Mouse (Mus musculus): ENCODE measurements at regions not wholly inside any gene's neighbourhood (a gene's known extent, or its start where the extent isn't known, plus 50 kb on each side); places are given as distances from the start of the nearest gene placed in this dataset.

DNA sequence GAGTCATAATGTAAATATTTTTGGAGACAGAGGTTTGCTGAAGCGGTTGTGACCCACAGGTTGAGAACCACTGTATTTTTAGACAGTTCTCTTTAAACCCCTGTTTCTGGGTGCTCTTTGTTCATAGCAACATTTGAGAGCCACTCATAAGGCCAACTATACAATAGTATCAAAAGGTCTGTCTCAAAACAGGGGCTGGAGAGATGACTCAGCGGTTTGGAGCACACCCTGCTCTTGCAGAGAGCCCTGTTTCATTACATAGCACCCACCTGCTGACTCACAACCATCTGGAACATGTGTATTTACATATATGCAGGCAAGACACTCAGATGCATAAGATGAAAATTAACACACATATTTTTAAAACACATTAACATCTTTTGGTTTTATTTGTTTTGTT is 128.0 kb downstream of the Cand1 start:
- TF ChIP-seq EP300 (IDR thresholded peaks at IDR 0.05; ENCODE audit: insufficient read depth, low read depth, low read length) = no peak
- TF ChIP-seq CTCF (IDR thresholded peaks at IDR 0.05; ENCODE audit: low read depth, low read length) = no peak
- no peak for TF ChIP-seq POLR2A (IDR thresholded peaks at IDR 0.05; ENCODE audit: insufficient read depth, low read length)
